Mouse (Mus musculus): ENCODE data around the gene Prdm16. TPM values are rescaled to one million over a fixed set of nuclear protein-coding genes. Genes with fewer than 3 reads are reported as not detected.

Prdm16 gene
- total RNA-seq, 2 experiments from 2014 or later = 1.4 to 3.7 TPM

- no peak for ATAC-seq (replicated peaks; ENCODE audit: poor library complexity, severe bottlenecking)
Measured at GRCm38 (mm10) chr4:154400256-154401171, 236.2 kb downstream of the Prdm16 start.

- no peak for ATAC-seq (replicated peaks; ENCODE audit: poor library complexity, severe bottlenecking)
Measured at GRCm38 (mm10) chr4:154399634-154400033, 237.0 kb downstream of the Prdm16 start.

- ATAC-seq (replicated peaks; ENCODE audit: poor library complexity, severe bottlenecking) = no peak
Measured at GRCm38 (mm10) chr4:154396652-154397301, 239.9 kb downstream of the Prdm16 start.

GRCm38 (mm10) chr4:154394123-154394722 is 242.4 kb downstream of the Prdm16 start:
- ATAC-seq (replicated peaks; ENCODE audit: poor library complexity, severe bottlenecking) = no peak

GRCm38 (mm10) chr4:154393196-154394122 is 243.2 kb downstream of the Prdm16 start:
- ATAC-seq (replicated peaks; ENCODE audit: poor library complexity, severe bottlenecking) = no peak

- 0 out of 2 replicates have a peak, but pooled peaks have one; percentile 33 for ATAC-seq (replicated peaks; ENCODE audit: poor library complexity, severe bottlenecking)
Measured at GRCm38 (mm10) chr4:154392641-154393040, 244.0 kb downstream of the Prdm16 start.

GRCm38 (mm10) chr4:154390333-154391080 is 246.2 kb downstream of the Prdm16 start:
- ATAC-seq (replicated peaks; ENCODE audit: poor library complexity, severe bottlenecking) = peak; percentile 63

- no peak for ATAC-seq (replicated peaks; ENCODE audit: poor library complexity, severe bottlenecking)
Measured at GRCm38 (mm10) chr4:154389641-154390040, 247.0 kb downstream of the Prdm16 start.

- no peak for ATAC-seq (replicated peaks; ENCODE audit: poor library complexity, severe bottlenecking)
Measured at GRCm38 (mm10) chr4:154386810-154387209, 249.9 kb downstream of the Prdm16 start.

- no peak for ATAC-seq (replicated peaks; ENCODE audit: poor library complexity, severe bottlenecking)
Measured at GRCm38 (mm10) chr4:154385918-154386317, 250.8 kb downstream of the Prdm16 start.

GRCm38 (mm10) chr4:154385208-154385607 is 251.5 kb downstream of the Prdm16 start:
- no peak for ATAC-seq (replicated peaks; ENCODE audit: poor library complexity, severe bottlenecking)

GRCm38 (mm10) chr4:154378876-154379275 is 257.8 kb downstream of the Prdm16 start:
- ATAC-seq (replicated peaks; ENCODE audit: poor library complexity, severe bottlenecking) = no peak

GRCm38 (mm10) chr4:154375939-154376625 is 260.6 kb downstream of the Prdm16 start:
- ATAC-seq (replicated peaks; ENCODE audit: poor library complexity, severe bottlenecking) = peak; percentile 26; the same call in 1 of the 2 replicates

- no peak for ATAC-seq (replicated peaks; ENCODE audit: poor library complexity, severe bottlenecking)
Measured at GRCm38 (mm10) chr4:154371542-154372247, 265.0 kb downstream of the Prdm16 start.

- no peak for ATAC-seq (replicated peaks; ENCODE audit: poor library complexity, severe bottlenecking)
Measured at GRCm38 (mm10) chr4:154370841-154371240, 265.8 kb downstream of the Prdm16 start.

GRCm38 (mm10) chr4:154369089-154369488 is 267.6 kb downstream of the Prdm16 start:
- ATAC-seq (replicated peaks; ENCODE audit: poor library complexity, severe bottlenecking) = no peak

GRCm38 (mm10) chr4:154366836-154367235 is 269.8 kb downstream of the Prdm16 start:
- no peak for ATAC-seq (replicated peaks; ENCODE audit: poor library complexity, severe bottlenecking)

- ATAC-seq (replicated peaks; ENCODE audit: poor library complexity, severe bottlenecking) = no peak
Measured at GRCm38 (mm10) chr4:154364752-154365151, 271.9 kb downstream of the Prdm16 start.

All from granulocyte monocyte progenitor cell, adult 5-6 weeks (primary cell).